Mouse (Mus musculus) embryo, embryonic 11.5 days (tissue): ENCODE measurements around the gene Obsl1.

Experiments
- DNase-seq: peaks from one replicate; pipeline ENCODE4 v3.0.0-alpha.2; 2012; ENCODE audit warnings: low read depth, low spot score

Gene Obsl1

DNA sequence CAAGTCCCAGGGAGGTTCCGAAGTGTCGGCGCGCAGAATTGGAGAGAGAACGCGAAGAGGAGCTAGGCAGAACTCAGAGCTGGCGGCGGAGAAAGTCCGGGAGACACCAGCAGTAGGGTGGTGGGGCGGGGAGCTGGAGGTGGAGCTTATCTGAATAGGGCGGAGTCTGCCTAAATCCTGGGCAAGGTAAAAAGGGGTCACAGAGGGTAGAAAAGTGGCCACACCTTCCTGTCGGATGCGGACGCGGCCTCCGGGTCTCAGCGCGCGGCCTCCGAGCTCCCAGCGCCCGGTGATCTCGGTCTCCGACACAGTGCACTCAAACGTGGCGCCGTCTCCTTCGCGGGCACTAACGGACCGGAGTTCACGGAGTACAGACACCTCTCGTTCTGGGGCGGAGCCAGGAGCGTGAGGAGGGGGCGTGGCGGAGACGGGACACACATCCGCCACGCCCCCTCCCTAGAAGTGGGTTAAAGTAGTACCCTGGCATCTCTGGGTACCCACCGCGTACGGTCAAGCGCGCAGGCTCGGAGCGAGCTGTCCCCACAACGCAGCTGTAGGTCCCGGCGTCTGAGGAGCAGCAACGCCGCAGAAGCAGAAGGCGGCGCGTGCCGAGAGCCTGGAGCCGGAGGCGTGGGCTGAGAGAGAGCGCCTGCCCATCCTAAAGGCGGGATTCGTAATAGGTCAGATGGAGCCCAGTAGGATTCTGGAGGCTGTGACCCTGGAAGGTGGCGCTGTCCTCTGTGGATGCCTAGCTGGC, 18.7 kb downstream of the Obsl1 start:
- peak; percentile 67 for DNase-seq

DNA sequence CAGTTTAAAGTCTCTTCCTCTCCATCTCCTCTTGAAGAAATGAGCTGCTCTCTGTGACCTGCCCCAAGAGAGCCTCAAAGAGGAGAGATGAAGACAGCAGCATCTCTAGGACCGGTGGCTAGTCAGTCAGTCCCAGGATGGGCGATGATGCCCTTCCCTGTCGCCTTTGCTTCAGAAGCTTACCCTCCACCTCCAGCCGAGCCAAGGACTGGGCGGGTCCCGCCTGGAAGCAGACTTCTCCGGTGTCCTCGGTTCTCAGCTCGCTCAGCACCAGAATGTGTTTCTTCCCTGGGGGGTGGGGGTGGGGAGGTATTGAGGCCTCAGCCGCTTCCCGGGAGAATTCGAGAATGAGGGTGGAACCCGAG, 19.2 kb downstream of the Obsl1 start:
- DNase-seq: no peak

DNA sequence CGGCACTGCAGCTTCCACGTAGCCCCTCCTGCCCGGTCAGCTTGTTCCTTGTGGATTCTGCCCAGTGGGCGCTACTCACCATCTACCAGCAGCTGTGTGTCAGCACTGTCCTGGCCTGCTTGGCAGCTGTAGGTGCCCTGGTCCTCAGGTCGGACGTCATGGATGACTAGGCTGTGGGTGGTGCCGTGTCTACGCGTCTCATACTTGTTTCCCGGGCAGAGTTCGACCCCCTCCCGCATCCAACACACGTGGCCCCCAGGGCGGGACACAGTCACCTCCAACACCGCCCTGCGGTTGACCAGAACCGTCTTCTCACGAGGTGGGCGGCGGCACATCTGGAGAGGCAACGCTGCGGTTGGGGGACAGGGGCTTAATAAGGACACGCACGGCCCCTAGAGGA, 19.7 kb downstream of the Obsl1 start:
- DNase-seq: no peak

DNA sequence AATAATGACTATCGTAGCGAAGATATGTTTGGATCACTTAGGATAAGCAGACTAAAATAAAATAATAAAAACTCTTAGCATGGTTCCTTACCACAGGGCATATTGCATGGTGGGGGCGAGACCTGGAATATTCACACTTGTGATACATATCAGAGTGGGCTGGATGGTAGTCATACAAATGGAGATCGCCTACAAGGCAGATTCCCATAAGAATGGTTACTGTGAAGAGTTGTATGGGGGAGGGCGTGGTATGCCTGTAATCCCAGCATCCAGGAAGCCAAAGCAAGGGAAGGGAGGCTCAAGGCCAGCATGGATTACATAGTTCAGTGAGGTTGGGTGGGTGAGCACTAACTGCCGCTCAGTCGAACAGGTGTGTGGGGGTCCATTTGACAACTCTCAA, 25.5 kb downstream of the Obsl1 start:
- DNase-seq: no peak

DNA sequence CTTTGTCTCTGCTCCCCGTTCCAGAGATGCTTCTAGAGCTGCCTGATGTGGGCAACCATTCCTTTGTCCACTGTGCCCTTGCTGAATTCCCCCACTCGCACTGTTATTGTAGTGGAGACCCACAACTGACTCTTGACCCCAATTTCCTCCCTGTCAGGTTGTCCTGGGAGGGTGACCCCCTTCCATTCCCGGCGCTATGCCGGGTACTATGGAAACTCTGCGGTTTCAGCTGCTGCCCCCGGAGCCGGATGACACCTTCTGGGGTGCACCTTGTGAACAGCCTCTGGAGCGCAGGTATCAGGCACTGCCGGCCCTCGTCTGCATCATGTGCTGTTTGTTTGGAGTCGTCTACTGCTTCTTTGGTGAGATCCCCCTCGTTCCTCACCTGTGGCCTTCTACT, 26.2 kb downstream of the Obsl1 start:
- DNase-seq: no peak

DNA sequence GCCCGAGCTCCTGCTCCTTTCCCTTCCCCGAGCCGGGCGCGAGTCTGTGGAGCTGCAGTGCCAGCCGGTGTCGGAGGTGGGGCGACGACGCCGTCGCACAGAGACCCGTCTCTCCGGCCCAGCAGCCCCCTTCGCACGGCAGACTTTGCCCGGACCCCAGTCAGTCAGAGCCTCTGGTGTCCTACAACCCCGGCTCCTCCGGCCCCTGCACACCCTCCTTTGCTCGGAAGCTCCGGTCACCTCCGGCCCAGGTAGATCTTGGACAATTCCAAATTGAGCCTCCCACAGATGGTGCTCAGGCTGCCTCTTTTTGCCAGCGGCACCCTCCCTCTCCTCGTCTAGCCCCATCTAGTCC, 26.6 kb downstream of the Obsl1 start:
- DNase-seq: no peak

DNA sequence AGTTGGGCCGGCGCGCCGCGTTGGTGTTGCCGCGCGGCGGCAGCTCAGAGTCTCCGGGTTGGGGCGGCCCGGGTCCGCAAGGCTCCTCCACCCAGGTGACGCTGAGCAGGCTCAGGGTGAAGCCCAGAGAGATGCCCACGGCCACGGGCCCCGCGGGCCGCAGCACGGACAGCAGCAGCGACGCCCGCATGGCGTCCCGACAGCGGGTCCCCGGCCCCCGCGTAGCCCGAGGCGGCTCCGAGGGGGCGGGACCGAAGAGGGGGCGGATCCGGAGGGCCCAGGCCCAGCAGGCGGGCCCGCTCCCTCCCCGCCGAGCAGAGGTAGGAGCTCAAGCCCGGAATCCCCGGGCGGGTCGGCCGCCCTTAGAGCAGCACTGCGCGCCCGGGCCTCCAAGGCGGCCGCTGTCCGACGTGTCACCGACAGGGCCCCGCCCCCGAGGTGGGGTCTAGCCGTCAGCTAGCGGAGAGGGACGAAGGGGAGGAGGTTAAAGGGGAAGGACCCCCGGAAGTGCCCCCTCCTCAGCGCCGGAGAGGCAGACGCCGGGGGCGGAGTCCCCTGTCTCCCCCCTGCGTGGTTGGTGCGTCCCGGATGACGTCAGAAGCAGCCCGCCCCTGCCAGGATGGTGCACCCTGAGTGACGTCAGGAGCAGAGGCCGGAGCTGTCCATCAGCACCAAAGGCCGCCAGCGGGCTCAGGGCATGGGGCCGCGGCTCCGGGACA, 27.2 kb downstream of the Obsl1 start, which contains the start of the genes Chpf and Tmem198:
Gene Chpf (minus strand): TSS at position 392 of the 719 bp plus-strand sequence.
Gene Tmem198 (plus strand): TSS at position 617 of the 719 bp plus-strand sequence.
- peak; percentile 96 for DNase-seq

DNA sequence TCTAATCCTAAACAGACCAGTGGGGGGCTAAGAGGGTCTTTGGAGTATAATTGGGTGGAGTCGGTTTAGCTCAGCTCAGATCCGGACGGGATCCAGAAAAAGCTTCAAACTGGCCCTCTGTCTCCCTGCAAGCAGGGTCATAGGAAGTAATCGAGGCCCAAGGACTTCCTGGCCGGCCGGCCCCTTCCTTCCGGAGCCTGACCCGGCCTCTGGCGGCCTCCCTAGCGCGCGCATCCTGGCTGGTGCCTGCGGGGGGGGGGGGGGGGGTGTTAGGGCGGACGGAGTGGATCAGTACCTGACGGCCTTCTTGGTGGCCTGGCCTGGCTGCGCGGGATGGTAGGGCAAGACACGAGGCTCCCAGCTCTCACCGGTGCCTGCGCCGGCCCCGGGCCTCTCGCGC, 27.8 kb downstream of the Obsl1 start:
- DNase-seq: no peak

DNA sequence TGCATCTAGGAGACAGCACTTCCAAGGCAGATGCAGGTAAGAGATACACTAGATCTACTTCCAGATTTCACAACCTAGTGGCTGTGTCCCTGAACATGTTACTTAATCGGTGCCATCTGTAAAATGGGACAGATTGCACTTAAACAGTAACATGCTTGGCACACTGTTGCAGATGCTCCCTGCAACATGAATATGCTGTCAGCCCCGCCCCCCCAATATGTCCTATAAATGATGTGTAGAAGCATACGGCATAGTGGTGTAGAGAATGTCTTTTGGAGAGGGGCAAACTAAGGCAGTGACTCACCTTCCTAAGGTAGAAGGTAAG, 28.3 kb downstream of the Obsl1 start:
- DNase-seq: no peak

DNA sequence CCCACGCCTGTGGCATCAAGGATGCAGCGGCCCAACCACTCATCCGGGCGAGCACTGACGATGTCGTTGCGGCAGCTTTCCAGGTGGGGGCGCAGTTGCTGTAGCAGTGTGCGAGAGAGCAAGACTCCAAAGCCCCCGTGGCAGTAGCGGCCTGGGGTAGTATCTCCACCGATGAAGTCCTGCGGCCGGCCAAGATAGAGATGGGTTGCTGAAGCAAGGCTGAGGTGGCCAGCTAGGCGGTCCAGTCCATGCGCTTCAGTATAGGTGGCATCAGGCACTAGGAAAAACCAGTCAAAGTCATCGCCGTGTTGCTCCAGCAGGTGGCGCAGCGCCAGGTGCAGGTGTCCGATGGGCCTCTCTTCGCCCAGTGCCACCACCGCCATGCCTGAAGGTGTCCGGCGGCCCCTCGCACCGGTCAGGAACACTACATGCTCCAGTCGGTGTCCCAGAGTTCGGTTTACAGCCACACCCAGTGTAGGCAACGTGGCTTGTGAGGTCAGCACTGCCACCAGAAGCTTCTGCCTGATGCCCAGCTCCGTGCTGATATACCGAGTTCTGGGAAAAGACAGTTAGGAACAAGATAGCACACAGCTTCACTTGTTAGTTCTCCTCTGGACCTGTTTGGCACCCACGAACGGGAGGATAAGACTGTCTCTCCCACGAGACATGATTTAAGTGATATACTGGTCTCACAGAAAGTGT, 28.8 kb downstream of the Obsl1 start:
- DNase-seq: no peak

DNA sequence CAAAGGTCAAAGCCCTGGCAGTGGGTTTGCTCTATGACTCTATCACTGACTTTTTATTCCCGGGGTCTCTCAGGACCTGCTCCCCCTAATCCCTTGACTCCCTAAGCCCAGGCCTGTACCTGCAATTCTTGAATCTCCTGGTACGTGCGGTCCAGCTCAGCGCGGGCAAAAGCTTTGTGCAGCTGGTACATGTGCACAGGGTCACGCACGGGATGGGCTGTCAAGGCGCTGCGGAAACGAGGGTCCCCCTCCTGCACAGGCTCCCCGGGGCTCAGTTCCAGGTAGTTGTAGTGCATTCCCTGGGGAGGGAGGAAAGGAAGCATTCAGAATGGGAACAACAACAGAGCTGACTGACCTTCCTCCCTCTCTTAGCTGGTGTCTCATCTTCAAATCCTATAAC, 29.8 kb downstream of the Obsl1 start:
- DNase-seq: no peak

DNA sequence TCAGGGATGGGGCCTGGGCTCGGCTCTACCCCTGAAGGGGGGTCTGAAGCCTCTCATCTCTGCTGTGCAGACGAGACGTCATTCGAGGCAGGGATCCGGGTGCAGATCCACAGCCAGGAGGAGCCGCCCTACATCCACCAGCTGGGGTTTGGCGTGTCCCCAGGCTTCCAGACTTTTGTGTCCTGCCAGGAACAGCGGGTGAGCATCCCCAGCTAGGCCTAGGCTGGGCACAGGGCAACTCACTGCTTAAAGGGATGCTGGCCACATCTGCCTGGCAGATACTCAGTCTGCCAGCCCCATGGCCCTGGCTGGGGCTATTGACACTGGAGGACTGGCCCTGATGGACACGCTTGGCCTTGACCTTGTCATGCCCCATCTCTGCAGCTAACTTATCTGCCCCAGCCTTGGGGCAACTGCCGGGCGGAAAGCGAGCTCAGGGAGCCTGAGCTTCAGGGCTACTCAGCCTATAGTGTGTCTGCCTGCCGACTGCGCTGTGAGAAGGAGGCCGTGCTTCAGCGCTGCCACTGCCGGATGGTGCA, 36.9 kb downstream of the Obsl1 start:
- no peak for DNase-seq

DNA sequence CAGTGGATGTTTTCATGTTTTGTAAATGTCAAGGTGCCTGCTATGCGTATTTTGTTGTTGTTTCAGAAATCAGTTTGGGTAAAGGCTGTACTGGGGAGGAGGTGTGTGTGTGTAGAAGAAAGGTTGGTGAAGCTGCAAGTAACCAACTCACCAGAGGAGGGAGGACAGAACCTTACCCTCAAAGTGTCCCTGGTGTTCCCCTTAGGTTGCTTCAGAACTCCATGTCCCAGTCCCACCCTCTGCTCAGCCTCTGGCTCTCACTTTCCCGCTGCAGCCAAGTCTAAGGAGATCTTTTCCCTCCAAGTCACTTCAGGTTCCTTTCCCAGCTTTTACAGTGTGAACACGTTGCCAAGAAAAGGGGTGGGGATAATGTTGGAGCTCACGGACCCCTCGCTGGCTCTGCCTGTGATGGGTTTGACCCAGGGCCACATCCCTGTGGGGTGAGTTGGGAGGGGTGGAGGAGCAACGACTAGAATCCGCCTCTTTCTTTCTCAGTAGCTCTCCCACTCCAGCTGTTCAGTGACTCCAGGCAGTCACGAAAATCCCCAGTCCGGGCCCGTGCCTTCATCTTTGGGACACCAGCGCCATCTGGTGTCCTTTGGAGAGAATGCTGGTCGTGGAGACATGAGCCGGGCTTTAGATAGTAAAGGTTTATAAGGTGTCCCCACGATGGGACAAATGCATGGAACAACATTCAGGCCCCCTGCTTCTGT, 38.9 kb downstream of the Obsl1 start:
- DNase-seq: peak; percentile 79

DNA sequence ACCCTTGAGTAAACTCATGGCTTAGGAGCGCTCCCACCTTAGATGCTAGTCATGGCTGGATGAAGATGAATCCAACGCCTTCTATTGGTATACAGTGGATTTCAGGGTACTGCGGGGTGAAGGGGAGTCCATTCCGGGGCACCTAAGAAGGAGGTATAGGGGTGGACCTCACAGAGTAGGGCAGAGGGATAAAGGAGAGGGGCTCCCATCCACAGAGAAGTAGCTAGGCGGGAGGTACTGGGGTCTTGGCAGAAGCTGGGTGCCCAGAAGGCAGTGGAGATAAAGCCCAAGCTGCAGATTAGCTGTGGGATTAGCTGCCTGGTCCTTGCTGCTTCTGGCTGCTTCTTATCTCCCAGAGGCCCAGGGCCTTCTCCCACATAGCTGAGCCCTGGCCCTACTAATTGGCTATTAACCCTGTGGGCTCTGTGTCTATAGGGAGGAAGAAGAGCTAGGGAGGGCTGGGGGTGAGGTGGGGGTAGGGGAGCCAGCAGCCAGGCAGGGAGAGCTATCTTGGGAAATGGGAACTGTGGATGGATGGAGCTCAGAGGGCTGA, 42.5 kb downstream of the Obsl1 start:
- DNase-seq: no peak

DNA sequence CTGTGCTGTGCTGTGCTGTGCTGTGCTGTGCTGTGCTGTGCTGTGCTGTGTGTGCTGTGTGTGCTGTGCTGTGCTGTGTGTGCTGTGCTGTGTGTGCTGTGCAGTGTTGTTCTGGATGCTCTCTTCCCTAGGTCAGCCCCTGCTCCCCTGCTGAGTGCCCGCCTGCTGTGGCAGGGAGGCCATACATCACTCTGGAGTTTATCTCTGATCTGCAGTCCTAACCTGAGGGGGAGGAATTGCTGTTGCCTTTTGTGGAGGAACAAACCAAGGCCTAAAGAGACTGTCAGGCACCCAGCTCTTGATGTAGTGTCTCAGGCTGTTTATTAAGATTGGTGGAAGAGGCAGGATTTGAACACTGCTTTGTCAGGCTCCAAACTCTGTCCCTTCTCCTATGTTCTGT, 43.6 kb downstream of the Obsl1 start:
- DNase-seq: no peak

DNA sequence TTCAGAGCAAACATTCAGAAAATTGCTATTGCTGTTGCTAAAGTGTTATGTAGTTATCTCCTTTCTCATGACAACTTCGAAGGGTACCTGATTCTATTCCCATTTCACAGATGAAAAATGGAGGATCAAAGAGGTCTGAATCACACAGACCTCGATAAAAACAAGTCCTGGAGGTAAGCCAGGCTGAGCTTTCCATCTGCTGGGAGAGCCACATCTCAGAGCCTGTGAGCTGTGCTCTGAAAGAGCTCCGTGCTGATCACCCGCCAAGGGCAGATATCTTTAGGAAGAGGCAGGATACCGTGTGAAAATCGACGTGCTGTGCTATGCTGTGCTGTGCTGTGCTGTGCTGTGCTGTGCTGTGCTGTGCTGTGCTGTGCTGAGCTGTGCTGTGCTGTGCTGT, 46.0 kb downstream of the Obsl1 start:
- no peak for DNase-seq

DNA sequence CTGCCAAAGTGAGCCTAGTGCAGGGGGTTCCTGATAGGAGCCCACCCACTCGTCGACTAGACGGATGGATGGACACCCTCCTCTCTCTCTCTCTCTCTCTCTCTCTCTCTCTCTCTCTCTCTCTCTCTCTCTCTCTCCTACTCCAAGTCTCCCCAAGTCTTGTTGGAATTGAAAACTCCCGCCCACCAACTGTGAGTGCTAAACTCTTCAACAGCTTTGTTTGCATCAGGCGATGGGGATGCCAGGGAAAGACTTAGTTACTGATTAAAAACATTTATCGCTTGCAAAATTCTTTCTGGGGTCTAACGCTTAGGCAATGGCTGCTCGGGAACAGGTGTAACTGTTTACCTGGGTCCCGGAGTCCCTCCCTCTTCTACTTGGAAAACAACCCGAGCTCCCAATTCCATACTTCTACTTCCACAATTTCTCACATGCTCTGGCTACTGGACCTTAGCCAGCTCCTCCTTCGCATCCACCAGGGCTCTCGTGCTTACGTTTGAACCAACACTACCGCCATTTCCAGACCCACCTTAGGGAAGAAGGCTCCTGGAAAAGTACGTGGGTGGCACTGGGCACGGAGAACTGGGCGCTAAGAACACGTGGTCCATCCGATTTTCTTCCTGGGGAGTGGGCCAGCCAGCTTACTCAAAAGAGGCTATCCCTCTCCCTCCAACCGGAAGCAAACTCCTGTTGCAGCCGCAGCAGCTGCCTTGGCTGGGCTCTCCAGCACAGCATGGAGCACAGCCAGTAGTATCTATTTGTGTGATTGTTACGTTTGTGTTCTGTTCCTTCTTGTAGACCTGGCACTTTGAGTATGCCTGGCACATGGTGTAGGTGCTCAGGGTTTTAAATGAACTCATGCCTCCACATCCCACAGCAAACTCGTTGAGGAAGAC, 47.2 kb downstream of the Obsl1 start:
- no peak for DNase-seq

DNA sequence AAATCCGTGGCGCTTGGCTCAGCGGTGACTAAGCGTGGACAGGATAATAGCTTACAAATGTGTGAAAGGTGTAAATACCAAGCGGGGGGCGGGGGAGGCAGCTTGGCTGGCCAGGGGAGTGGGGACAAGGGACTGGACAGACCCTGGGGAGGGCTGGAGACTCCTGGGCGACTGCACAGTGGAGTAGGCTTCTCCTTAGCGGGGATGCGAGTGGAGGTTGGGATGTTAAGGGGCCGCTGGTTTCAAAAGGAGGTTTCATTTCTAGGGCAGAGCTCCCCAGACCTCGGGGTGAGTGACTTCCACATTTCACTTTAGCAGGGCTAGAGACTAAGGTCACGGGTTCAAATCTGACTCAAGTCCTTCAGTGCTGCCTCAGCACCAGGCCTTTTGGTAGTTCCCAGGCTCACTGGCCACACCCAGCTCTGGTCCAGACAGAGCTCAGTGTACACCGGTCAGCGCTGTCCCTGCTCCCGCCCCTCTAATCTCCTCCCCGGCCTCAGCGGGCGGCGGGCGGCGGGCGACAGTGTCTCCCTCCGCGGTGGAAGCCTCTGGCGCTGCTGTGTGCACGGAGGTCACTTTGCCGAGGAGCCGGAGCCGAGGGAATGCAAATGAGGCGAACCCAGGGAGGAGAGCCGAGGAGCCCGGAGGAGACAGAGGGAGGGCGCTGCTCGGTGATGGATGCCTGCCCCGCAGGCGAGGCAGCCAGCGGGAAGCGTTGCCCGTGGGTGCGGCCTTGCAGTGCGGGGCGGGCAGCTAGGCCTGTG, 48.0 kb downstream of the Obsl1 start:
- no peak for DNase-seq

DNA sequence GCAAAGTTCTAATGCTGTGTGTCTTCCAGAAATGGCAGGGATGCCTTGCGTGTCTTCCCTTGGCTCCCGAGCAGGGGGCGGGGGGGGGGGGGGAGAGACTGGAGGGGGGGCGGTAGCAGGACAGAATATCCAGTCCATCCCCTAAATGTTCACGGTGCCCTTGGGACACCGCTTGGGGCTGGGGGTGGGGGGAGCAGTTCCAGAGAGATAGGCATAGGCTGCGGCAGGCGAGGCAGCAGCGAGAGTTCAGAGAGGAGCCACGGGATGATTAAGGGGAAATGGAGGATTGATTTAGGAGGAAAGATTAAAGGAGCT, 48.6 kb downstream of the Obsl1 start:
- no peak for DNase-seq
